Mouse (Mus musculus): ENCODE data around the gene Gsg1l. TPM values are rescaled to one million over a fixed set of nuclear protein-coding genes. Genes with fewer than 3 reads are reported as not detected.

Gene Gsg1l
- polyA plus RNA-seq, 1 experiment from 2014 or later: 0.21 TPM

DNA sequence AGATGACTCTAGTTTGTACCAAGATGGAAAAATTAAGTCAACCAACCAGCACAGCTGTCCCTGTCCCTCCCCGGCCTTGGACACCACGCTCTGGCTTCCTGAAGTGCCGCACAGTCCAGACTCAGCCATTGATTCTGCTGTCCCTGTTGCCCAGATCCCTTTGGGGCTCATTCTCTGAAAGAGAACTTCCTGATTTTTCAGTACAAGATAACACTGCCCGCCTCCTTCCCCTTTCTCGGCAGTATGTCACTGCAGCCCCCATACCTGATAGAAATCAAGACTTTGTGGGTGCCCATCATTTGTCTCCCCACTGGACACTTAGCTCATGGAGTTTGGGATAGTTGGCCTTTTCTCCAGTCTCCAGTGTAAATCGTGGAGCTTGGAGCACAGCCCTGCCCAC lies 37.1 kb downstream of the Gsg1l start:
- no peak for DNase-seq (ENCODE audit: low spot score)
- H3K4me1 ChIP-seq (replicated peaks; ENCODE audit: control insufficient read depth, insufficient read depth, low read length): peaks cover 29% of the 10 kb centered on the region
- no peak overlapping the region for H3K9ac ChIP-seq (ENCODE audit: low read depth, low read length)
- no peak overlapping the region for H3K27ac ChIP-seq (ENCODE audit: low read depth, low read length)
- H3K4me3 ChIP-seq (ENCODE audit: low read depth, low read length): no peak overlapping the region
- H3K9me3 ChIP-seq (ENCODE audit: control insufficient read depth, low read length): no peaks in the 10 kb centered on the region
- H3K4me2 ChIP-seq: no peak overlapping the region
- no peaks in the 10 kb centered on the region for H3K36me3 ChIP-seq (ENCODE audit: control insufficient read depth, insufficient read depth, low read length)
- H3K27me3 ChIP-seq (replicated peaks; ENCODE audit: control insufficient read depth, insufficient read depth, low read length): no peaks in the 10 kb centered on the region
- 63% methylated on average over 6 of the region's 6 CpGs for WGBS
- no peak for ATAC-seq (replicated peaks; ENCODE audit: low FRiP score)

DNA sequence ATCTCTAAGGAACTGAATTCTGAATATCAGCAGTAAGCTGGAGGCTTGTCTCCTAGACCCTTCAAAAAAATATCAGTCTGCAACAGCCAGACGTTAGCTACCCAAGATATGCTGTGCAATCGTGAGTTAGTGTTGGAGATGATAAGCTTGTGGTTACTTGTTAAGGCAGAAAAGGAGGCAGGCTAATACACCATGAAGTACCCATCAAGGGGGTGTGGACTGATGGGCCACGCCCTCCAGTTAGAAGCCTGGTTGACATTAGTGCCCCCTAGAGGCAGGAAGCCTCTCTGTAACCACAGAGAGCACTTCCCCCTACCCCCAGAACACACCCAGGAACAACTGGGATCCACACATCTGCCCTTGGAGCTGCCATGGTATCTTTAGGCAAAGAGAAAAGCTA lies 39.9 kb downstream of the Gsg1l start:
- Histone ChIP-seq H3K27me3 (replicated peaks; ENCODE audit: control insufficient read depth, insufficient read depth, low read length) (no peaks in the 10 kb centered on the region), H3K36me3 (ENCODE audit: control insufficient read depth, insufficient read depth, low read length) (no peaks in the 10 kb centered on the region), H3K4me3 (ENCODE audit: low read depth, low read length) (no peak overlapping the region), H3K4me1 (replicated peaks; ENCODE audit: control insufficient read depth, insufficient read depth, low read length) (peaks cover 53% of the 10 kb centered on the region), H3K9me3 (ENCODE audit: control insufficient read depth, low read length) (no peaks in the 10 kb centered on the region), H3K27ac (ENCODE audit: low read depth, low read length) (peak overlapping the region; percentile 93), H3K4me2 (peak overlapping the region; percentile 52), H3K9ac (ENCODE audit: low read depth, low read length) (peak overlapping the region; percentile 53)
- WGBS: 23% methylated on average over 3 of the region's 3 CpGs
- peak; percentile 93 for ATAC-seq (replicated peaks; ENCODE audit: low FRiP score)
- DNase-seq (ENCODE audit: low spot score): peak; percentile 46

DNA sequence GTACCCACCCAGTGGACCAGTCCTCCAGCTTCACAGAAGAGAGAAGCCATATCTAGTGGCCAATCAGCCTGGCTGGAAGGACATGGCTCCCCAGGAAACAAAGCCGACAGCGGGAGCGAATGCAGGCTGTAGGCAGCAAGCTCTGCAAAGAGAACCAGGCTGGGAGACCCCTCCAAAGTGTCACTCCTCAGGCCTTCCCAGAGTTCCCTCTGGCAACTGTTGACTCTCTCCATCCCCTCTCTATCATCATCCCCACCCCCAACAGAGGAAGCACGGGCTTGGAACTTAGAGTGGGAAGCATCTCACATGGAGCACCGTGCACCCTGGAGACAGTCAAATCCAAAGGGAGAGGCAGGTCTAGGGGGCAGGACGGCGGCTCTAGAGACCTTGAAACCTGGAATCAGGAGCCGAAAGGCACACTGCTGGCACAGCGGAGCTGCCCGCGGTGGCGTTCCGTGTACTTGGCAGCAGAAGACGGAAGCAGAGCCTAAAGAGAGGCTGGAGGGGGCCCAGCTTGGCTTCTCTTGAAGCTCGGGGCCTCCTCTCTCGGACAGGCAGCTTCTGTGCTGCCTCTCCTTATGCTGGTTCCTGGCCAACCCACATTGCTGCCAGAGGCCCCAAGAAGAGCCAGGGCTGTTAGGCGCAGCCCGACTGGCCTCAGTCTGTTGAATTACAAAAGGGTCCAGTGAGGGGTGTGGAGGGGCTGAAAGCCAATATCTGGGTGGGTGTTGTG lies 41.3 kb downstream of the Gsg1l start:
- Histone ChIP-seq H3K36me3 (ENCODE audit: control insufficient read depth, insufficient read depth, low read length) (no peaks in the 10 kb centered on the region), H3K4me3 (ENCODE audit: low read depth, low read length) (no peak overlapping the region), H3K27me3 (replicated peaks; ENCODE audit: control insufficient read depth, insufficient read depth, low read length) (no peaks in the 10 kb centered on the region), H3K27ac (ENCODE audit: low read depth, low read length) (peak overlapping the region; percentile 93), H3K9ac (ENCODE audit: low read depth, low read length) (no peak overlapping the region), H3K4me2 (no peak overlapping the region), H3K4me1 (replicated peaks; ENCODE audit: control insufficient read depth, insufficient read depth, low read length) (peaks cover 53% of the 10 kb centered on the region), H3K9me3 (ENCODE audit: control insufficient read depth, low read length) (no peaks in the 10 kb centered on the region)
- no peak for ATAC-seq (replicated peaks; ENCODE audit: low FRiP score)
- WGBS: 75% methylated on average over 18 of the region's 18 CpGs
- DNase-seq (ENCODE audit: low spot score): no peak

DNA sequence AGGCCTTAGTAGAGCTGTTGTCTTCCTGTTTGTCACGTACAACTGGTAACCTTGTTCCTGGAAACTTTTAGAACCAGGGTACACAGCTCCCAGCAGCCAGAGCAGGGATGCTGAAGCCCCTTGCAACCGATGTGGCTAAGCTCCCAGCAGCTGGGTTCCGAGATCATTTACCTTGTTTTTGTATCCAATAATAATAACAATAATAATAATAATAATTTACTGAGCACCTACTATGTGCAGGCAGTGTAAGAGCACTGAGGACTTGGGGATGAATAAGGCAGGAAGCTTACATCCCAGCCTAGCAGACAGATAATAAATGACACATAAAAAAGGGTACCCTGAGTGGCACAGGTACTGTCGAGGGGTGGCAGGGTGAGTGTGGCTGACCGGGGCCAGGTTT lies 42.4 kb downstream of the Gsg1l start:
- Histone ChIP-seq H3K9me3 (ENCODE audit: control insufficient read depth, low read length) (no peaks in the 10 kb centered on the region), H3K27ac (ENCODE audit: low read depth, low read length) (peak overlapping the region; percentile 89), H3K4me3 (ENCODE audit: low read depth, low read length) (no peak overlapping the region), H3K4me2 (peak overlapping the region; percentile 36; the same call in 1 of the 2 replicates), H3K4me1 (replicated peaks; ENCODE audit: control insufficient read depth, insufficient read depth, low read length) (peaks cover 55% of the 10 kb centered on the region), H3K36me3 (ENCODE audit: control insufficient read depth, insufficient read depth, low read length) (no peaks in the 10 kb centered on the region), H3K9ac (ENCODE audit: low read depth, low read length) (peak overlapping the region; percentile 18; the same call in 1 of the 2 replicates), H3K27me3 (replicated peaks; ENCODE audit: control insufficient read depth, insufficient read depth, low read length) (no peaks in the 10 kb centered on the region)
- ATAC-seq (replicated peaks; ENCODE audit: low FRiP score) (0 out of 2 replicates have a peak, but pooled peaks have one; percentile 1), DNase-seq (ENCODE audit: low spot score) (no peak)
- 77% methylated on average over 5 of the region's 5 CpGs for WGBS

- WGBS: 68% methylated on average over 5 of the region's 5 CpGs
- Histone ChIP-seq H3K9ac (ENCODE audit: low read depth, low read length) (peak overlapping the region; percentile 57; the same call in 1 of the 2 replicates), H3K9me3 (ENCODE audit: control insufficient read depth, low read length) (no peaks in the 10 kb centered on the region), H3K27ac (ENCODE audit: low read depth, low read length) (peak overlapping the region; percentile 89), H3K36me3 (ENCODE audit: control insufficient read depth, insufficient read depth, low read length) (no peaks in the 10 kb centered on the region), H3K27me3 (replicated peaks; ENCODE audit: control insufficient read depth, insufficient read depth, low read length) (no peaks in the 10 kb centered on the region), H3K4me1 (replicated peaks; ENCODE audit: control insufficient read depth, insufficient read depth, low read length) (peaks cover 56% of the 10 kb centered on the region), H3K4me2 (peak overlapping the region; percentile 36; the same call in 1 of the 2 replicates), H3K4me3 (ENCODE audit: low read depth, low read length) (no peak overlapping the region)
- DNase-seq (ENCODE audit: low spot score) (no peak), ATAC-seq (replicated peaks; ENCODE audit: low FRiP score) (peak; percentile 82)
Measured at GRCm38 (mm10) chr7:126039247-126039835, 42.9 kb downstream of the Gsg1l start.

GRCm38 (mm10) chr7:126038366-126039246 lies 43.6 kb downstream of the Gsg1l start:
- peak overlapping the region; percentile 57; the same call in 1 of the 2 replicates for H3K9ac ChIP-seq (ENCODE audit: low read depth, low read length)
- H3K27ac ChIP-seq (ENCODE audit: low read depth, low read length): peak overlapping the region; percentile 89
- peak overlapping the region; percentile 35; the same call in 1 of the 2 replicates for H3K4me2 ChIP-seq
- H3K27me3 ChIP-seq (replicated peaks; ENCODE audit: control insufficient read depth, insufficient read depth, low read length): no peaks in the 10 kb centered on the region
- no peaks in the 10 kb centered on the region for H3K9me3 ChIP-seq (ENCODE audit: control insufficient read depth, low read length)
- 59% methylated on average over 25 of the region's 25 CpGs for WGBS
- ATAC-seq (replicated peaks; ENCODE audit: low FRiP score) (no peak), DNase-seq (ENCODE audit: low spot score) (peak; percentile 38)
- peaks cover 59% of the 10 kb centered on the region for H3K4me1 ChIP-seq (replicated peaks; ENCODE audit: control insufficient read depth, insufficient read depth, low read length)
- H3K36me3 ChIP-seq (ENCODE audit: control insufficient read depth, insufficient read depth, low read length): no peaks in the 10 kb centered on the region
- H3K4me3 ChIP-seq (ENCODE audit: low read depth, low read length): no peak overlapping the region

DNA sequence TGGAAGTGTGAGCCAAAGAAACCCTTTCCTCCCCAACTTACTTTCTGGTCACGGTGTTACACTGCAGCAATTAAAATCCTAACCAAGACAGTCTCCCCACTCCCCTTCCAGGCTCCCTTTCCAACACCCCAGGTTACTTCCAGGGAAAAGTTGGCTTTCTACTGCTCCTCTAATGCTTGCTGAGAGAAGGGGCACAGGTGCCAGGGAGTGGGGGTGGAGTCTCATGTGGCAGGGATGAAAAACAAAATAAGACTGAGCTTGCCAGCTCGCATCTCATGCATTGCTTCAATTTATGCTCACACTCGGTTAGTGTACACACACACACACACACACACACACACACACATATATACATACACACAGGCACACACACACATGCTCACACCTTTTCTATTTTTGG lies 46.9 kb downstream of the Gsg1l start:
- DNase-seq (ENCODE audit: low spot score) (no peak), ATAC-seq (replicated peaks; ENCODE audit: low FRiP score) (no peak)
- H3K4me1 ChIP-seq (replicated peaks; ENCODE audit: control insufficient read depth, insufficient read depth, low read length): peaks cover 32% of the 10 kb centered on the region
- no peaks in the 10 kb centered on the region for H3K36me3 ChIP-seq (ENCODE audit: control insufficient read depth, insufficient read depth, low read length)
- H3K9me3 ChIP-seq (ENCODE audit: control insufficient read depth, low read length): no peaks in the 10 kb centered on the region
- H3K9ac ChIP-seq (ENCODE audit: low read depth, low read length): no peak overlapping the region
- WGBS: 72% methylated on average over 3 of the region's 3 CpGs
- H3K27me3 ChIP-seq (replicated peaks; ENCODE audit: control insufficient read depth, insufficient read depth, low read length): no peaks in the 10 kb centered on the region
- no peak overlapping the region for H3K4me2 ChIP-seq
- no peak overlapping the region for H3K27ac ChIP-seq (ENCODE audit: low read depth, low read length)
- H3K4me3 ChIP-seq (ENCODE audit: low read depth, low read length): no peak overlapping the region

DNA sequence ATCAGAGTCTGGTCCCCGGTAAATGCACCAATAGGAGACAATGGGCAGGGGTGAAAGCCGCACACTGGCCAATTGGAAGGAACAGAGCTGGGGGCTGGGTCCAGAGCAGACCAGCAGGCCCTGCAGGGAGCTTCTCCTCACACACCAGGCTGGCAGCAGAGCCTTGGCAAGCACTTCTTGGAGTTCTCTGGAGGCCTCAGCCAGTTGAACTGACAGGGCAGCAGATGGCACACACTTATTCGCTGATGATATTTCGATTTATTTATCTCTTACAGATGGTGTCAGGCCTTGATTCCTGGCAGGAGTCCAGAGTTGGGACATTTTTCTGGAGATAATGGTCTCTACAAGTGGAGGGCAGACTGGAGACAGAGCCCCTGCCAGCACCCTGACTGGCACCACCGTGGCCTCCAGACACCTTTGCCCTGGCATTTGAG lies 49.4 kb downstream of the Gsg1l start:
- WGBS: 81% methylated on average over 5 of the region's 5 CpGs

More for the DNA sequence above, 49.4 kb downstream of the Gsg1l start:
- Histone ChIP-seq H3K4me1 (replicated peaks; ENCODE audit: control insufficient read depth, insufficient read depth, low read length) (peaks cover 10% of the 10 kb centered on the region), H3K36me3 (ENCODE audit: control insufficient read depth, insufficient read depth, low read length) (no peaks in the 10 kb centered on the region), H3K4me2 (no peak overlapping the region), H3K9ac (ENCODE audit: low read depth, low read length) (no peak overlapping the region), H3K27me3 (replicated peaks; ENCODE audit: control insufficient read depth, insufficient read depth, low read length) (no peaks in the 10 kb centered on the region), H3K4me3 (ENCODE audit: low read depth, low read length) (no peak overlapping the region), H3K9me3 (ENCODE audit: control insufficient read depth, low read length) (no peaks in the 10 kb centered on the region), H3K27ac (ENCODE audit: low read depth, low read length) (no peak overlapping the region)
- no peak for ATAC-seq (replicated peaks; ENCODE audit: low FRiP score)
- DNase-seq (ENCODE audit: low spot score): no peak
